Mouse (Mus musculus) G1E (cell line): ENCODE results near the gene Sumo1.

ENCODE experiments used
- CTCF ChIP-seq: IDR thresholded peaks from 2 replicates; pipeline ENCODE4 v1.5.1; 2012; ENCODE audit warnings: low read depth, low read length, inconsistent platforms, mixed read lengths
- GATA1 ChIP-seq: IDR thresholded peaks from 2 replicates; pipeline ENCODE4 v1.6.1; 2012; ENCODE audit warnings: borderline replicate concordance, low read length, inconsistent platforms, mixed read lengths
- GATA2 ChIP-seq: IDR thresholded peaks from 2 replicates; pipeline ENCODE4 v1.6.1; 2012; ENCODE audit warnings: low read depth, low read length, inconsistent platforms, borderline replicate concordance
- POLR2AphosphoS5 ChIP-seq: IDR thresholded peaks from 2 replicates; pipeline ENCODE4 v1.6.1; 2012; ENCODE audit warnings: low read depth, low read length, inconsistent platforms; ENCODE audit not compliant: insufficient replicate concordance
- TAL1 ChIP-seq: conservative IDR thresholded peaks from 2 replicates; pipeline ENCODE4 v1.6.1; 2012; ENCODE audit warnings: low read depth, low read length, inconsistent platforms, mixed read lengths

GRCm38 (mm10) chr1:59589271-59589670 is 81.4 kb downstream of the Sumo1 start:
- TF ChIP-seq POLR2AphosphoS5, result no peak
- TF ChIP-seq CTCF, result no peak
- no peak for TF ChIP-seq GATA1
- no peak for TF ChIP-seq TAL1
- TF ChIP-seq GATA2, result no peak
